Mouse (Mus musculus) c-Kit-positive CD71-positive TER-119-positive erythroid progenitor cells, embryonic 14.5 days (primary cell): Measurements from ENCODE around the gene Map6.
A peak's percentile ranks its signal among the peaks of the same experiment; 100 is the strongest.

ENCODE experiments used
- DNase-seq: peaks from one replicate; pipeline ENCODE4 v3.0.0-alpha.2; 2013; ENCODE audit warnings: low spot score

Gene Map6

GRCm38 (mm10) chr7:99267251-99267896 lies at the start of gene Map6:
TSS of gene Map6 (plus strand) at chr7:99267447.
- DNase-seq: no peak

GRCm38 (mm10) chr7:99224225-99224624 lies 43.0 kb upstream of the Map6 start:
- no peak for DNase-seq

- DNase-seq: no peak
Observed at GRCm38 (mm10) chr7:99224648-99225190, 42.5 kb upstream of the Map6 start.

GRCm38 (mm10) chr7:99225421-99225820 lies 41.8 kb upstream of the Map6 start:
- DNase-seq: no peak

- DNase-seq: no peak
Observed at GRCm38 (mm10) chr7:99226662-99227061, 40.6 kb upstream of the Map6 start.

- no peak for DNase-seq
Observed at GRCm38 (mm10) chr7:99227267-99227666, 40.0 kb upstream of the Map6 start.

- no peak for DNase-seq
Observed at GRCm38 (mm10) chr7:99228825-99229224, 38.4 kb upstream of the Map6 start.

GRCm38 (mm10) chr7:99229411-99229810 lies 37.8 kb upstream of the Map6 start:
- DNase-seq: no peak

GRCm38 (mm10) chr7:99230061-99230747 lies 37.0 kb upstream of the Map6 start:
- no peak for DNase-seq

- no peak for DNase-seq
Observed at GRCm38 (mm10) chr7:99232571-99232970, 34.7 kb upstream of the Map6 start.

- no peak for DNase-seq
Observed at GRCm38 (mm10) chr7:99234916-99235315, 32.3 kb upstream of the Map6 start.

- no peak for DNase-seq
Observed at GRCm38 (mm10) chr7:99235657-99236056, 31.6 kb upstream of the Map6 start.

- no peak for DNase-seq
Observed at GRCm38 (mm10) chr7:99236888-99237660, 30.2 kb upstream of the Map6 start.

- no peak for DNase-seq
Observed at GRCm38 (mm10) chr7:99238417-99238816, 28.8 kb upstream of the Map6 start, which contains the start of gene Mogat2. TSS of gene Mogat2 (minus strand) at chr7:99238619.

- no peak for DNase-seq
Observed at GRCm38 (mm10) chr7:99242097-99242496, 25.1 kb upstream of the Map6 start.

- no peak for DNase-seq
Observed at GRCm38 (mm10) chr7:99248157-99248742, 19.0 kb upstream of the Map6 start.

- DNase-seq: no peak
Observed at GRCm38 (mm10) chr7:99248906-99249581, 18.2 kb upstream of the Map6 start.

GRCm38 (mm10) chr7:99249582-99249911 lies 17.7 kb upstream of the Map6 start:
- DNase-seq: peak; percentile 10

GRCm38 (mm10) chr7:99250386-99250785 lies 16.9 kb upstream of the Map6 start:
- DNase-seq: no peak

GRCm38 (mm10) chr7:99255006-99255405 lies 12.2 kb upstream of the Map6 start:
- no peak for DNase-seq

GRCm38 (mm10) chr7:99261900-99262299 lies 5.3 kb upstream of the Map6 start:
- no peak for DNase-seq

- DNase-seq: no peak
Observed at GRCm38 (mm10) chr7:99263509-99263908, 3.7 kb upstream of the Map6 start.
